In the genomic region with DNA sequence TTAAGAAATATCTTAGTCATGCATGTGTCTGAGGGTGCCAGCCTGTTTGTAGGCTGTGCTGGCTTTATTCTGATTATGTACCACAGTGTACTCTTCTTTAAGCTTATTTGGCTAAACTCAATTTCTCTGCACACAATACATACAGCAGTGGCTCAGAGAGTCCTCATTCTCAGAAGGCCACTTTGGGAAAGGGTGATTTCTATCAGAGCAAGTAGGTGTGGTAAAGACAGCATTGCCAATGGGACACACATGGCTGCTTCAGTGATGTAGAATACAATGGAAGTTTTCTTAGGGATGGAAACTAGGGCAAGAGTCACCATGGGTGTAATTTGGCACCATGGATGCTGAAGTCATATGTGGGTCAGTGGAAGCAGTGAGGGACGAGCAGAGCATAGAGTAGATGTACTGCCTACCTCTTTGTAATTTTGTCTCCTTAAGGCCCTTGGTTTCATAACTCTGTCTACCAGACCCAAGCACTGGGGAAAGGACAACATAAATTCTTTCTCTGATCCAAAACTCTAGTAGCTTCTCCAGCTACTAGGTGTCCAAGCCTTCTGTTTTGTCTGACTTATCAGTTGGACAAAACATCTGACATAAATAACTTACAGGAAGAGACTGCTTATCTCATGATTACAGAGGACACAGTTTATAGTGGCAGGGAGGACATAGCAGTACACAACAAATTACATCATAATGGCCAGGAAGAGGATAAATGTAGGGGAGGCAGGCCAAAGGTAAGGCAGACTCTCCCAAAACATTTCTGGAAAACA, we compare ENCODE assay signal across 23 mouse cellular contexts. TPM values are rescaled to one million over a fixed set of nuclear protein-coding genes. Genes with fewer than 3 reads are reported as not detected.
DNase-seq lines count a peak whose midpoint lies in the region; ATAC-seq and TF ChIP-seq lines count a peak whose summit lies in the region.
"Had no signal": no experiment of that assay in that cellular context is flagged by ENCODE, and none has a peak within 500 bp of the region (broad histone marks: within the 10 kb centered on the region; RNA-seq: fewer than 3 reads in every experiment).

No protein-coding gene starts in this region.

- no peaks in the 10 kb centered on the region; a peak in 2 of 4 replicates for H3K4me1 ChIP-seq in MEL (ENCODE audit: control insufficient read depth in 1 of 2, insufficient read depth in 2 of 2, low read length in 2 of 2)
- peaks cover 5% of the 10 kb centered on the region for H3K4me1 ChIP-seq in liver, embryonic 16.5 days (ENCODE audit: control insufficient read depth, low read depth, low read length)
- H3K4me1 ChIP-seq: embryonic facial prominence, embryonic 15.5 days; hindbrain, embryonic 13.5 days; neural tube, embryonic 13.5 days had no signal

- 46% methylated on average over 1 of the region's 1 CpGs for WGBS in liver, embryonic 16.5 days (ENCODE audit: insufficient replicate concordance)

- no peak overlapping the region for H3K9ac ChIP-seq in MEL (ENCODE audit: control insufficient read depth, low read depth, low read length, poor library complexity, severe bottlenecking)
- H3K9ac ChIP-seq in liver, embryonic 16.5 days (ENCODE audit: low read depth, low read length), result no peak overlapping the region
- H3K9ac ChIP-seq: embryonic facial prominence, embryonic 15.5 days; hindbrain, embryonic 13.5 days; neural tube, embryonic 13.5 days had no signal

- intact Hi-C loops in heart, postnatal 36 days (cut with DNase I), result loop anchor here (2.0 kb wide), 2 partner anchors 42 to 52 kb away; no protein-coding TSS in a partner anchor

- no peaks in the 10 kb centered on the region for H3K9me3 ChIP-seq in MEL (replicated peaks; ENCODE audit: insufficient read depth, low read length)
- H3K9me3 ChIP-seq in liver, embryonic 16.5 days (replicated peaks; ENCODE audit: control insufficient read depth, low read length), result no peaks in the 10 kb centered on the region
- H3K9me3 ChIP-seq: embryonic facial prominence, embryonic 15.5 days; hindbrain, embryonic 13.5 days; neural tube, embryonic 13.5 days had no signal

- H3K27ac ChIP-seq in MEL (ENCODE audit: control insufficient read depth, low read depth, low read length), result no peak overlapping the region
- H3K27ac ChIP-seq in liver, embryonic 16.5 days (ENCODE audit: low read length), result no peak overlapping the region
- H3K27ac ChIP-seq: embryonic facial prominence, embryonic 15.5 days; hindbrain, embryonic 13.5 days; neural tube, embryonic 13.5 days had no signal

- no peak for TF ChIP-seq CTCF in MEL (IDR thresholded peaks at IDR 0.05 in 2 of 3, conservative IDR thresholded peaks at IDR 0.05 in 1 of 3; ENCODE audit: control insufficient read depth in 1 of 3, insufficient read depth in 1 of 3, low read depth in 2 of 3, low read length in 3 of 3, poor library complexity in 1 of 3, severe bottlenecking in 1 of 3)

- no peak for TF ChIP-seq POLR2A in MEL (IDR thresholded peaks at IDR 0.05; ENCODE audit: control insufficient read depth in 1 of 2, insufficient read depth in 1 of 2, low read depth in 1 of 2, low read length in 2 of 2, poor library complexity in 1 of 2)

- DNase-seq in heart, adult 9 months (ENCODE audit: low spot score in 2 of 2), result peak; percentile 43 to 70
- DNase-seq in heart, postnatal 36 days, result no peak
- no peak for DNase-seq in MEL (ENCODE audit: low read depth, low spot score)
- DNase-seq in testis, postnatal 10 days (ENCODE audit: low spot score), result no peak
- DNase-seq in right cerebral cortex, postnatal 36 days (ENCODE audit: low spot score in 2 of 2), result no peak
- DNase-seq: adrenal gland, postnatal 36 days; cerebellum, adult 18-20 months; gastrocnemius, postnatal 25 days; kidney, postnatal 36 days; layer of hippocampus, postnatal 36 days had no signal

- peak; percentile 74 for ATAC-seq in common myeloid progenitor, adult 5-6 weeks (replicated peaks; ENCODE audit: low read depth, poor library complexity, severe bottlenecking)
- ATAC-seq in liver, embryonic 16.5 days (ENCODE audit: low read depth), result peak; percentile 87
- ATAC-seq: forebrain, embryonic 16.5 days; intestine, postnatal 0 days had no signal

- no peak for TF ChIP-seq RAD21 in MEL (IDR thresholded peaks at IDR 0.05; ENCODE audit: low read depth, low read length)

- no peaks in the 10 kb centered on the region for H3K27me3 ChIP-seq in MEL (ENCODE audit: control insufficient read depth in 1 of 2, insufficient read depth in 2 of 2, low read length in 2 of 2)
- H3K27me3 ChIP-seq in liver, embryonic 16.5 days (ENCODE audit: control insufficient read depth, insufficient read depth, low read depth, low read length), result no peaks in the 10 kb centered on the region
- H3K27me3 ChIP-seq: embryonic facial prominence, embryonic 15.5 days; hindbrain, embryonic 13.5 days; neural tube, embryonic 13.5 days had no signal

- H3K4me2 ChIP-seq in liver, embryonic 16.5 days (ENCODE audit: low read depth, low read length), result no peak overlapping the region
- H3K4me2 ChIP-seq: embryonic facial prominence, embryonic 15.5 days; hindbrain, embryonic 13.5 days; neural tube, embryonic 13.5 days had no signal

- H3K36me3 ChIP-seq in MEL (ENCODE audit: control insufficient read depth in 1 of 2, insufficient read depth in 2 of 2, low read length in 2 of 2), result peaks cover 0 to 5% of the 10 kb centered on the region in 2 experiments; a peak in 1 of 4 replicates
- no peaks in the 10 kb centered on the region for H3K36me3 ChIP-seq in liver, embryonic 16.5 days (ENCODE audit: control insufficient read depth, insufficient read depth)
- H3K36me3 ChIP-seq: embryonic facial prominence, embryonic 15.5 days; hindbrain, embryonic 13.5 days; neural tube, embryonic 13.5 days had no signal

- TF ChIP-seq EP300 in MEL (IDR thresholded peaks at IDR 0.05; ENCODE audit: low read depth in 1 of 2, low read length in 2 of 2), result peak in 1 of 2 experiments; percentile 49; a peak in 1 of 4 replicates

- H3K4me3 ChIP-seq in MEL (ENCODE audit: control insufficient read depth in 1 of 2, insufficient read depth in 1 of 2, low read depth in 2 of 2, low read length in 2 of 2), result no peak overlapping the region
- H3K4me3 ChIP-seq in liver, embryonic 16.5 days (ENCODE audit: low read depth, low read length), result no peak overlapping the region
- H3K4me3 ChIP-seq: embryonic facial prominence, embryonic 15.5 days; hindbrain, embryonic 13.5 days; neural tube, embryonic 13.5 days had no signal

- no peaks in the 10 kb centered on the region for H3K79me2 ChIP-seq in MEL (ENCODE audit: control insufficient read depth, insufficient read depth, low read length, poor library complexity)

TF ChIP-seq in MEL, 35 proteins besides CTCF, POLR2A, EP300 and RAD21:
- TF ChIP-seq MEF2A (IDR thresholded peaks at IDR 0.05; ENCODE audit: extremely low read depth, insufficient replicate concordance, low read depth, low read length, poor library complexity, severe bottlenecking) (peak; percentile 71; the same call in 1 of the 2 replicates), ETS1 (IDR thresholded peaks at IDR 0.05; ENCODE audit: low read depth, low read length) (peak; percentile 70), TBP (IDR thresholded peaks at IDR 0.05; ENCODE audit: low read depth, low read length) (no peak), SMC3 (IDR thresholded peaks at IDR 0.05; ENCODE audit: low read depth, low read length) (no peak), USF1 (IDR thresholded peaks at IDR 0.05; ENCODE audit: low read depth, low read length) (no peak), ZNF384 (IDR thresholded peaks at IDR 0.05; ENCODE audit: low read depth, low read length) (no peak), ZMIZ1 (IDR thresholded peaks at IDR 0.05; ENCODE audit: low read depth, low read length) (no peak), ZKSCAN1 (IDR thresholded peaks at IDR 0.05; ENCODE audit: low read depth, low read length) (no peak), TAL1 (IDR thresholded peaks at IDR 0.05; ENCODE audit: low read length) (no peak), RCOR1 (IDR thresholded peaks at IDR 0.05; ENCODE audit: low read depth, low read length) (no peak), POLR2AphosphoS2 (IDR thresholded peaks at IDR 0.05; ENCODE audit: low read length) (no peak), TCF12 (IDR thresholded peaks at IDR 0.05; ENCODE audit: low read depth, low read length) (peak; percentile 66)

RNA-seq across cellular contexts. Expression of gene Gnat3, which starts 24.0 kb away (rescaled TPM):
- under 1 TPM; 0.58 to 0.95 TPM for total RNA-seq in heart, postnatal 36 days (2021)
- total RNA-seq in MEL (2012; rRNA removed), result not detected in 2 replicates
- not detected for polyA plus RNA-seq in MEL (2012; ENCODE audit: insufficient read depth in 1 of 2, insufficient read length in 2 of 2, low read depth in 1 of 2, low replicate concordance in 2 of 2, missing spikeins in 1 of 2)
- total RNA-seq in common myeloid progenitor, adult 5-6 weeks (2017), result not detected in 2 replicates
- not detected in 2 replicates for polyA plus RNA-seq in liver, embryonic 16.5 days (2015; fragmentation: Nextera tagmentation; extraction: Ambion mirVana)
- total RNA-seq: ES-E14; layer of hippocampus, postnatal 36 days; megakaryocyte, adult 5-6 weeks had no signal
- polyA plus RNA-seq: C2C12; cortical plate, adult 2 months; embryonic facial prominence, embryonic 15.5 days; forebrain, embryonic 16.5 days; hindbrain, embryonic 13.5 days; intestine, postnatal 0 days; limb, embryonic 11.5 days; stomach, embryonic 16.5 days had no signal

RNA-seq across cellular contexts. Expression of gene Cd36, which starts 49.8 kb away (rescaled TPM):
- 1,000 to 10,000 TPM; 1,925 to 2,084 TPM for total RNA-seq in heart, postnatal 36 days (2021)
- total RNA-seq in MEL (2012; rRNA removed), result 0.13 and 0.19 TPM in 2 replicates
- polyA plus RNA-seq in MEL (2012; ENCODE audit: insufficient read depth in 1 of 2, insufficient read length in 2 of 2, low read depth in 1 of 2, low replicate concordance in 2 of 2, missing spikeins in 1 of 2), result under 1 TPM in 1 of 2 experiments, not detected in 1; 0.07 TPM
- 0.44 and 2.6 TPM in 2 replicates for total RNA-seq in common myeloid progenitor, adult 5-6 weeks (2017)
- 36.8 and 40.2 TPM in 2 replicates for polyA plus RNA-seq in liver, embryonic 16.5 days (2015; fragmentation: Nextera tagmentation; extraction: Ambion mirVana)

Comparison
In these comparisons a context has a peak if more than half of its experiments do, and no peak if none do; other contexts are left out.
1. DNase-seq: peak in heart, adult 9 months (2 of 2); none in heart, postnatal 36 days (0 of 2), MEL (single experiment), testis, postnatal 10 days (single experiment) and right cerebral cortex, postnatal 36 days (0 of 2).
2. RNA of gene Cd36, which starts 49.8 kb away (total RNA-seq): 1,925 to 2,084 TPM in heart, postnatal 36 days; 0.44 to 2.6 TPM in common myeloid progenitor, adult 5-6 weeks and 0.13 to 0.19 TPM in MEL; every median in the first group is over 100 times any median in the second.